Mouse (Mus musculus) testis, adult 2 months (tissue): Measurements from ENCODE around the gene Tulp4.

Source experiments
- CTCF ChIP-seq: fragments of 200-500 bp; IDR thresholded peaks from 2 replicates; pipeline ENCODE4 v1.5.1; 2012; ENCODE audit warnings: low read depth, mild to moderate bottlenecking, inconsistent platforms, low read length, moderate library complexity; ENCODE audit not compliant: control insufficient read depth, insufficient read depth, insufficient replicate concordance
- POLR2A ChIP-seq: fragments of 200-500 bp; IDR thresholded peaks from 2 replicates; pipeline ENCODE4 v1.6.1; 2012; ENCODE audit warnings: low read depth, mild to moderate bottlenecking, inconsistent platforms, low read length, moderate library complexity; ENCODE audit not compliant: control insufficient read depth

- TF ChIP-seq CTCF (no peak), POLR2A (peak; percentile 83)
Observed at GRCm38 (mm10) chr17:6079287-6080122, 26.7 kb upstream of the Tulp4 start, which contains the start of the genes Serac1 and Gtf2h5.
